Mouse (Mus musculus): Measurements from ENCODE around the gene Ero1l.

The Ero1l gene

DNA sequence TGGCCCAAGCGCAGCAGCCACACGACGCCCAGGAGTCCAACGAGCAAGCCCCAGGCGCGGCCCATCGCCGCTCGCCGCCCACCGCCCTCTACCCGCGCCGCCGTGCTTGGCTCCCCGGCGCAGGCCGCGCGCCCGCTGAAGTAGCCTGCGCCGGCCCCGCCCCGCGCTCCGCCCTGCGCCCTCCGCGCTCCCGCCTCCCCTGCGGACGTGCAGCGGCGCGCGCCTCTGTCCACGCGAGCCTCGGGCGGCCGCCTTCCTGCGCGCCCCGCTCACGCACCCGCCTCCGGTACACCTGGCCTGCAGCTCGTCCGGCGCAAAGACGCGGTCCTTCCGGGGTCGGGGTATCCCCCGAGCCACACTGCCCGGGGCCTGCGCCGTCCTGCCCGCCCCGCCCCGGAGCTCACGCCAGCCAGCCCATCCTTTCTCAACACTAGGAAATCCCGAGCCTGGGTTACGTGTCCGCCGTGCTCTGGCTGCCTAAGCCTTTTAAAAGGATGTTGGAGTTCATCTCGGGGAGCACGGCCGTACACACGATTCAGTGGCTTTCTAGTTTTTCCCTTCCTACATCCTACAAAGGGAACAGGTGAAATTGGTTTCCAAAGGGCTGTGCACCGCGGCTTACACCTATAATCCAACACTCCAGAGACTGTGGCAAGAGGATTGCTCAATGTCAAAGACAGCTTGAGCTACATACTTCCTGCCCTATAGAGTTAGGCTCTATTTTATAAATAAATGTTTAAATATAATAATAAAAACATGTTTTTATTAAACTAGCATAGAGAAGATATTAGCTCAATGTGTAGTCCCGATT is at the start of gene Ero1l:
Gene Ero1l, minus strand, starts transcription at position 346 of the 811 bp plus-strand sequence.
- peak; percentile 69 for DNase-seq (ENCODE audit: low read depth, low spot score)

DNA sequence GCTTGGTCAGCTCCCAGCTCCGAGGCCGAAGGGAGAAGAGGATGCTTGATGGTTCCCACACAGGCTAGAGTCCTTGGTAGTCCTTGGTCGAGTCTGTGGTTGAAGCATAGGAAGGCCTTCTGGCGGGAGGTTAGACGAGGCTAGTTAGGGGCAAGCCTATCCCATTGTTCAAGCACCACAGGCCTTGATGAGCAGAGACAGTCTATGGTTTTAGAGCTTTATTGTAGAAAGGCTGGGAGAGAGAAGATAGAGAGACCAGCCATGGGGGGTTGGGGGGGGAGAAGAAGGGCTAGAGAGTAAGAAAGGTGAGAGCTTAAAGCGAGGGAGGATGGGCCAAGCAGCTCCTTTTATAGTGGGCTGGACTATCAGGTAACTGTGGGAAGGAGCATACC is 46.6 kb upstream of the Ero1l start:
- DNase-seq (ENCODE audit: low read depth, low spot score): peak; percentile 30

DNA sequence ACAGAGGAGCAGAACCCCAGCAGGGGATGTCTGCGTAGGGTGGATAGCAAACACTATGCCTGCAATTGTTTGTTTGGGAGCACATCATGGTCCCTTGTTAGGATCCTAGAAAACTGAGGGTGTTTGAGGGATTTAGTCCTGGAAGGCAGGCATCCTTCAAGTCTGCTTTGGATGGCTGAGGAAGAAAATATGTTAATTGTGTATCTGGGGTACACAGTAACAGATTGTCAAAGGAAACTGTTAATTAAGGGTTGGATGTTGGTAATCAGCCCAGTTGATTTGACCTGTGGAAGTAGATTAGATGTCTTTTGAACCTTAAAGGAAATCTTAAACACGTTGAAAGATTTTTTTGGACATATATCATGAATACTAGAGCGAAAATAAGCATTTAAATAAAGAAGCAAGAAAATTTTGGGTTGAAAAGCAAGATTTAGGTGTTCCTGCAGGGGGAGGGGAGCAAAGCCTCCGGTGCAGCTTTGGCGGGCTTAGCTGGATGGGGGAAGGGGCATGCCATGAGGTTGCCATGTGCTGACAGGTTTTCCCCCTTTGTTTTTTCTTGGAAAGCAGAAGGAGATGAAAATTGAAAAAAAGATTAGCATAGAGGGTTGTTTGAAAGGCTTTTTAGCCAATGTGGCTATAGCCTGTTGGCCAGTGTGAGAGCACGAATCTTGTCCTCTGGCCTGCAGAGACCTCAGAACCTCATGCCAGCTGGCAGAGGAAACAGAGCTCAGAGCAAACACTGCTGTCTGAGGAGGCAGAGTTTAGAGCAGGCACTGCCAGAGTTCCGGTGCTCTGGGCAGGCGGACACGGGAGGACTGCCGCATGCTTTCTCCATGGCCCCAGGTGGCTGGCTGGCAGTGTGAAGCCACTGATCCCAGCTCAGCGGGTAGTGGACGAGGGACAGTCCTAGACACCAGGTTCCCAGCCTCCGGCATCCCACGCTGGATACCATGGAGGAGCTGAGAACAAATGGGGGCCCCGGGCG is 45.9 kb upstream of the Ero1l start:
- DNase-seq (ENCODE audit: low read depth, low spot score): no peak

DNA sequence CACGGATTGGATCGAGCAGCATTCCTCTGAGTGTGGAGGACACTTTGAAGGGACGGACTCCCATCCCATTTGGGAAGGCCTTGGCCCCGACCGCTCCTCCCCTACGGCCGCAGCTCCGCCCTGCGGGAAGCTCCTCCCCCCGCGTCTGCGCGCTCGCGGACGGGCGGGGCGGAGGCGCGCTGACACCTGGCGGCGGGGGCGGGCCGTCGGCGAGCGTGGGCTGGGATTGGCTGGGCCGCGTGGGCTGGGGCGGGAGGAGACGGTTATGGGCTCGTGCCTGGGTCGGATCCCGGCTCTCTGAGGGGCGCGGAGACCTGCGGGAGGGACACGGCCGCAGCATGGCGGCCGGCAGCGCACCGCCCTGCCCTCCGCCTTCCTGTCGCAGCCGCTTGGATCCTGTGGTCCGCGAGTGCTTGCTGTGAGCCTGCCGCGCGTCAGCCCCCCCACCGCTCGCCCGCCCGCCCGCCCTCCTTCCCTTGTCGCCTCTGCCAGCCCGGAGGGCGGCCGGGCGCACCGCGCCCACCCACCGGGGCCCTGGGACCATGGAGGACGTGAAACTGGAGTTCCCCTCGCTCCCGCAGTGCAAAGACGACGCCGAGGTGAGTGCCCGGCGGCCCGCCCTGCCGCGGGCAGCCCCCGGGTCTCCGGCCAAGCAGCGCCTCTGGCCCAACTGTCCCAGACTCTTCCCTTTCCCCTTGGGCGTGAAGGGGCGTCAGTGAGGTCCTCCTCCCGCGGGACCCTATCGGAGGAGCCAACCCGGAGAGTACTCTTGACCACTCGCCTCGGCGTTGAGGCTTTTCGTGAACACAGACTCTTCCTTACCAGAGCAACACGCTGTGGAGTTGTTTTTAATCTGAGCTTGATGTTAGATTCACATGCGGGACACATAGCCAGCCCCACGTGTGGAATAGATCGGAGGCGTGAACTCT is 32.6 kb upstream of the Ero1l start, which contains the start of gene Styx:
Gene Styx, plus strand, starts transcription at position 163 of the 929 bp plus-strand sequence.
- DNase-seq (ENCODE audit: low read depth, low spot score): peak; percentile 92

DNA sequence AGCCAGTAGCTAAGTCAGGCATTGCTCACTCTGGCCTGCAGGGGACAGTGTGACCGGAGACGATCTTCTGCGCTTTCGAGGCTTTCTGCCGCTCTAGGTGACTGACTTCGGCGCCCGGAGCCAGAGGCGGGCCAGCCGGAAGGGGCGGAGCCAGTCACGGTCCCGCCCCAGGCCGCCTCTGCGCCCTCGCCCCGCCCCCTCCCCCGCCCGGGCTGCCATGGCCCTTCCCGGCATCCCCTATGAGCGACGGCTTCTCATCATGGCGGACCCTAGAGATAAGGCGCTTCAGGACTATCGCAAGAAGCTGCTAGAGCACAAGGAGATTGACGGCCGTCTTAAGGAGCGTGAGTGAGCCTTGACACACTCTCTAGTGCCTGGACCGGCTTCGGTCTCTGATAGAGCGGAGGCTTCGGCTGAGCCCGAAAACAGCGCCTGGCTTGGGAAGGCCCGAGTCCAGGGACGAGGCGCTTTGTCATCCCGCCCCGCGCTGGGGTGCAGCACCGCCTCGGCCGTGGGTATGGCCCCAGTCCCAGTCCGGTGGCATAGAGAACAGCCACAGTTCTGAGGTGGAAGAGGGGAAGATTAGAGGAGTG is 11.1 kb upstream of the Ero1l start, which contains the start of gene Psmc6:
Gene Psmc6, plus strand, starts transcription at position 200 of the 593 bp plus-strand sequence.
- peak; percentile 95 for DNase-seq (ENCODE audit: low read depth, low spot score)

DNA sequence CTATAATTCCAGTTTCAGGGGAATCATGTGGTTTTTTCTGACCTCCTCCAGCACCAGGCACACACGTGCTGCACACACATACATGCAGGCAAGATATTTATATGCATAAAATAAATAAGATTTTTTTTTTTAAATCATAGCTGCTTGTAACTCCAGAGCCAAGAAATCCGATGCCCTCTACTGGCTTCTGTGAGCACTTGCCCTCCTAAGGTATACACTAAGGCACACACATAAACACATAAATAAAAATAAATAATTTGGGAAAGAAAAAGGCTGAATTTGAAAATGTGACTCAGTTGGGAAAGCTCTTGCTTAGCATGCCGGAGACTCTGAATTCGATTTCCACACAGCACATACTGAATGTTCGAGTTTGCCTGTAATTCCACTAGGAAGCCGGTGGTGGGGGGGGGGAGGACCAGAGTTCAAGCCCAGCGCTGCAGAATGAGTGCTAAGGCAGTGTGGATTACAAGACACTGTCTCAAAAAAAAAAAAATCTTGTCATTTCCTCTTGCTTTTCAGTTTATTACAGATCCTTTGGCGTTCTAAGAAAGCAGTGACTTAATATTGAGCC is 10.5 kb upstream of the Ero1l start:
- DNase-seq (ENCODE audit: low read depth, low spot score): peak; percentile 48

DNA sequence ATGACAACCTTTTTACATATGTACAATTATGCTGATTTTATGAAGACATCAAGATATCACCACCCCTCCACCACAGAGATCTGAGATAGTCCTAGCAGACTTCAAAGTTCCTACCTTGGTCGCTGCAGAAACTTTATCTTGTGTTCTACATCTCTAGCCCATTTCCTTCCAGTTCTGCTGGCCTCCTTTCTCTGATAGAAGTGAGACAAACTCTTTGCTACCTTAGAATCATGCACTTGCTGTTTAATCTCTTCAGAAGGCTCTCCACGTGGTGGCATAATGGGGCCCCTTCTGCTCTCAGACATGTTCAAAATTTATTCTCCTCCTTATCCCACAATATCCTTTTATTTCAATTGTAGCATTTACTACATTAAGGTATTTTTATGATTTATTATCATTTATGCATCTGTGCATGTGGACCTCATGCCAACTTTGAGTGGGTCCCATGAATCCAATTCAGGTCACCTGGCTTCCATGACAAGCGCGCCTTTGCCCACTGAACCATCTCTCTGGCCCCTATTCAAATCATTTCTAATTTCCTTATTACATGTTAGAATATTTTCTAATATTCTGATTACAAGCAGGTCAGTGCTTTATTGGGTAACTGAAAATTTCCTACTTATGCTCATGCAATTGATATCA is 9.6 kb upstream of the Ero1l start:
- no peak for DNase-seq (ENCODE audit: low read depth, low spot score)

DNA sequence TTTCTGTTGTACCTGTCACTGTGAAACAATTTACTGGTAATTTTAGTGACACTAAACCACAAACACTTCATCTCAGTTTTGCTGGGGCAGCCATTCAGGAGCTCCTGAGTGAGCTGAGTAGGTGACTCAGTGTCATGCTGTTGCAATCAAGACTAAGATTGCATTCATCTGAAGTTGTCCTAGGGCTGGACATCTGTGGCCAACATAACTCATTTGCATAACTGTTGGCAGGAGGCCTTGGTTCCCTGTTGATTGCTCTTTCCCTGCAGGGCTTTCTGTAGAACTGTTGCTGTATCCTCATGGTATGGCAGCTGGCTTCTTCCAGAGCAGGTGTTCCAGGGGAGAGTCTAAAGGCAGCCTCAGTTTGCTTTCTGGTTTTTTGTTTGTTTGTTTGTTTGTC is 6.9 kb upstream of the Ero1l start:
- DNase-seq (ENCODE audit: low read depth, low spot score): no peak

DNA sequence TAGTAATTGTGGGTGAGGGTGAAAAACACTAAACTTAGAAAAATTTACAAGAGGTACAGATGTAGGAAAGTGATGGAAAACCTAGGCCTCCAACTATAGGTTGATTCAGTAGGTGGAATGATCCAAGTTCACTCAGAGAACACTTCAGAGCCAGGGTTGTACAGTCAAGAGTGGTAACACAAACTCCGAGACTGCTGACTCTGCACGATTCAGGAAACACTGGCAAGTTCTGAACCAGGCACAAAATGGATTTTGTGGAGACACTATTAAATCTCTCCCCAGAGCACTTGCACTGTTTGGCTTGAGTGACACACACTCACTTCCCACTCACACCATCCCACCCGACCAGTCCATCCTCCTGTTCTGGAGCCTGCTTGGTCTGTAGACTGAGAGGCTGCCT is 4.7 kb upstream of the Ero1l start:
- no peak for DNase-seq (ENCODE audit: low read depth, low spot score)

DNA sequence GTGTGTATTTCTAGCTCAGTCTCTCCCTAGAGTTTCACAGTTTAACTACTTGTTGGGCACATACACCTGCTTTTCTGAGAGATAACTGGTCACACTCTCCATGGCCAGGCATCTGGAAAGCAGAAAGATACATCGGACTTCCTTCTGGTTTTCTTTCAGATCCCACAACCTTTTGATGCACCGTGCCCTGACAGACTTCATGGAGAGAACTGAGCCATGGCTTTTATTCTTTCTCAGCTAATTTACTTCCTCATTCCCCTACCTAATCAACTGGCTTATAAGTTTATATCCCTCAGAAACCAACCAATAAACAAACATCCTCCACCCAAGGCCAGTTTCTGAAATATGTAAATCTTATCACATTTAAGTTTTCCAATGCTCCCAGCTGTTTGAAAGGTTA is 3.9 kb upstream of the Ero1l start:
- DNase-seq (ENCODE audit: low read depth, low spot score): no peak

DNA sequence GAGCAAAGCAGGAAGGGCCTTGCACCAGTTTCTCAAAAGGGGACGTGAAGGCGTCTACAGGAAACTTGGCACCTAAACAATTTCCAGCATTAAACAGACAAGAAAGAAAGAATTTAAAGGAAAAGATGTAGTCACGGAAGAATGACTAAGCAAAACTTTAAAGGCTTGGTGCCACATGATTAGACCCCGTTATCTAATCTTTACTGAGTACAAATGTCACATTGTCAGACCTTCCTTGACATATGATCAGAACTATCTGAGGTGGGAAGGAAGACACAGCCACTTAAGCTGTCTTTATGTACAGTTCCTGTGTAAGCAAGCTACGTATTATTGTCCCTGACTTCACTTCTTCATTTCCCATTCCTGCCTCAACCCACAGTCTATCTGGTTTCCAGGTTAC is 3.1 kb upstream of the Ero1l start:
- DNase-seq (ENCODE audit: low read depth, low spot score): no peak

DNA sequence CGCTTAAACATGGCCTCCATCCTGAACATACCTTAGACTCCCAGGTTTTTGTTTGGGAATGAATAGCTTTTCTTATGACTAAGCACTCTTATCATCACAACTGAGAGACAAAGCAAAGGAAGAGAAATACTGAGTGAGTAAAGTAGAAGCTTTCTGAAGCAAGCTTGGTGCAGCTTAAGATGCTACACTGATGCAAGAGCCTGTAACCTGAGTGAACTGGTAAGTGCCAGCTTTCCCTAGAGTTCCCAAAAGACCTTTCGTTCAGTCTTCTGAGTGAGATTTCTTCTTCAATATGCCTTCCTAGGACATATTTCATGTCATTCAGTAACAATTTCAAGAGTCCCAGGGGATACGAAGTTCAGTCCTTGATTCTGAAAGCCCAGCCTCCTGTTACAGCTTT is 2.5 kb upstream of the Ero1l start:
- no peak for DNase-seq (ENCODE audit: low read depth, low spot score)

DNA sequence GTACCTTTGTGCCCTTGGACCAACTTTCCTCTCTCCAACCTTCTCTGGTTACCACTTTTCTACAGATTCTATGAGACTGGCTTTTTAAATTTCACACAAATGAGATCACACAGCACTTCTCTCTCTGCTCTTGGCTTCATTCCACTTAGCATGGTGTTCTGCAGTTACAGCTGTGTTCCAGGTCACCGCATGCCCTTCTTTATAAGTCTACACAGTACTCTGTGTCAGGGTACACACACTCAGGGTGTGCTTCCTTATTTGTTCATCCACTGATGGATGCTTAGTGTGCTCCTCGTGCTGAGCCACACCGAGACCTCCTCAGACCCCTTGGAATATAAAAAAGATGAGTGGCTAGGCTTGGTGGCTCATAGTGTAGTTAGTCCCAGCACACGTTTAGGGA is 1.5 kb upstream of the Ero1l start:
- no peak for DNase-seq (ENCODE audit: low read depth, low spot score)

DNA sequence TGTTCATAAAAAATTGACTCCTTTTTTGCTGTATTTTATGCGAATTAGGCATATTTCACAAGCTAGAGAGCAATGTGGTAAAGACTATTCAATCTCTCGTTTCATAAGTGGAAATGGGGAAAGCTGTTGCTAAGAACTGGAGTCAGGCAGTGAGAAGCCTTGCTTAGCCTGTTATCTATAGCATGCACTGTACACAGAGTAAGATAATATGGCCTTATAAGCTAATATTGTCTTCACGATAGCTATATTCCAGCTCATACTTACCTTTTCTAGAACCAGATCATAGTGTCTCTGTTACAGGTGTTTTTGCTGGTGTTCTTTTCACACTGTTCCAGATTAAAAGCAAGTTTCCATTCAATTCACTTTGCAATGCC is 653 bp upstream of the Ero1l start:
- no peak for DNase-seq (ENCODE audit: low read depth, low spot score)

DNA sequence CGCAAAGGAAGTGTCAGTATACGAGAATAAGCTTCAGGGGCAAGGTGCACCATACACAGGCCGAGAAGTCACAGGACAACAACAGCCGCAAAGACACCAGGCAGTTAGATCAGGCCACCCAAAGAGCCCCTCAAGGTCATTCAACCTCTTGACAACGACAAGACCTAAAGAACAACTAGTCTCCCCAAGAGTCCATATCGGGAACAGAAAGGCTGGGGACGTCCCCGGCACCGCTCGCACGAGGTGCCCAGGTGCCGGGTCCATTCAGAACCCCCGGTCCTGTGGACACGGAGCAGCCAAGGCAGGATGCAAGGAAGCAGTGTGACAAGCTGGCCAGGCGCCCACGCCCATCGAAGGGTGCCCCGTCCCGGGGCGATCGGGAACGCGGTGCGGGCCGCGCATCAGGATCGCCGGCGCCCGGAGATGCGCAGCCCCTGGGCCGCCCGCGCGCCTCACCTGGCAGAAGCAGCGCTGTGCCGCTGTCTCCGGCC is 605 bp downstream of the Ero1l start:
- DNase-seq (ENCODE audit: low read depth, low spot score): peak; percentile 30

DNA sequence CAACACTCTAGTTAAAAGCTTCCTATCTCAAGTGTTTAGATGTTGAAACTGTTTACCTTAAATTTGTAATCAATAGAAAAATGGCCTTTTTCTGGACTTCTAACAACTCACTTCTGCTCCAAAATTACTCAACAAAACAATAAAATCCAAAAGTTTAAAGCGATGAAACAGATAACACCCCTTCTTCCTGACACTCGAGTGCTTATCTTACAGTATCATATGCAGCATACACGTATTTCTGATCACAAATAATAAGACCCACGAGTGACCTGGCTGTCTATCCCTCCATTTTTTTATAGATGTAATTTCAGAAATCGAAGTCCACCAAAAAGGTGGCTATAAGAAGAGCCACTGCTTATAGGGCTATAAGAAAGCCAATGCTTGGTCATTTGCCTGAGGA is 1.6 kb downstream of the Ero1l start:
- DNase-seq (ENCODE audit: low read depth, low spot score): no peak

DNA sequence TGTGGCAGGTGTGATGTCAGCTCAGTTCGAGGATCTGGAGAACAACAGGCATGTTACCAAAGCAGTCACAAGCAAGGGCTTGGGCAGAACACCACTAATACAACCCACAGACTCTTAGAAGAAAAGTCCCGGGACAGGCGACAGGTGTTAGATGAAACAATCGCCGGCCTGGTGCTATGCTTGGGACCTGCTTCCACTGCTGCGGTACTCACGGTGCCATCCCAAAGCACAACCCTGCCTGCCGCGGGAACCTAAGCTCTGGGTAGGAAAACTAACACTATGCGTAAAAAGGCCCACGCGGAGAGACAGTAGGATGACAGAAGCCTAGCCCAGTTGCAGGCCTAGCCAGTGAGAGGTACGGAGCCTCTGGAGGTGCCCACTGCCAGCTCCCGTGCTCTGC is 8.5 kb downstream of the Ero1l start:
- DNase-seq (ENCODE audit: low read depth, low spot score): no peak

DNA sequence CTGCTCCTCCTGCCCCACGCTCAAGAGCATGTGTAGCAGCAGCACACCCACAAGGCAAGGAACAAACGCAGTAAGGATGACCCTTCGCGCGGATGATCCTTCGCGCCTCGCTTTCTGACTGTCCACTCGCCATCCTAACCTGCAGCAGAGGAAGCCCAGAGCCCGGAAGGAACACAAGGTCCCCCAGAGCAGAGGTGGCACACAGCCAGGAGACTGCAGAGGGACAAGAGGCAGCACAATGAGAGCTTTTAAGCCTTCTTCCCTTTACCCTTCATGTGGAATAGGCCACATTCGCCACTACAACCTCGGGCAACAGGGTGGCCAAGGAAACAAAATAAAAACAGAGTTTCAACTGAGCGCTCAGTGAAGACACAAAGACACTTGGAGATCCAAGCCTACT is 8.9 kb downstream of the Ero1l start:
- DNase-seq (ENCODE audit: low read depth, low spot score): no peak

DNA sequence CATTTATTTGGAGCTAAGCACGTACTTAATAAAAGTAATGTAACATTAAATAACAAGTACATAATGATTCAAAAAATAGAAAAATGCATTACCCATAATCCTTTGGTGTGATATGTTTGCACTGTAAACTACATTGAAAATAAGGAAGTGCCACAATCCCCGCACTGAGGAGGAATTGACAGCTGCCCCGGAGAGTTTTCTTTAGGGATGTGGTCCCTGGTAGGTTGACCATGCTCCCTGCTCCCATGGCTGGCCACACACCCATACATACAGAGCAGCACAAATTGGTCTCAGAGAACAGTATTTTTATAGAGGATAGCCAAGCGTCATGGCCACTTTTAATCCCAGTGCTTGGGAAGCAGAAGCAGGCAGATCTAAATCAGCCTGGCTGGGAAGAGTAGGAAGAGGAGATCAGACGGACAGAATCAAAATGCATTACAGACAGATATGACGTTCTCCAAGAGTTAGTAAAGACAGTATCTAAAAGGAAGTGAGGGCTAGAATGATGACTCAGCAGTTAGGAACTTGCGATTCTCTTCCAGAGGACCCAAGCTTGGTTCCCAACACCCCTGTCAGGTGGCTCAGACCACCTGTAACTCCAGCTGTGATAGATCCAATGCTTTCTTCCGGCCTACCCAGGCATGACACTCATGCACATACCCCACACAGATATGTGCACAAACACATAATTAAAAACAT is 10.8 kb downstream of the Ero1l start:
- DNase-seq (ENCODE audit: low read depth, low spot score): peak; percentile 25
